Mouse (Mus musculus): ENCODE data around the gene Fpgs.
A peak's percentile ranks its signal among the peaks of the same experiment; 100 is the strongest.

The Fpgs gene

DNA sequence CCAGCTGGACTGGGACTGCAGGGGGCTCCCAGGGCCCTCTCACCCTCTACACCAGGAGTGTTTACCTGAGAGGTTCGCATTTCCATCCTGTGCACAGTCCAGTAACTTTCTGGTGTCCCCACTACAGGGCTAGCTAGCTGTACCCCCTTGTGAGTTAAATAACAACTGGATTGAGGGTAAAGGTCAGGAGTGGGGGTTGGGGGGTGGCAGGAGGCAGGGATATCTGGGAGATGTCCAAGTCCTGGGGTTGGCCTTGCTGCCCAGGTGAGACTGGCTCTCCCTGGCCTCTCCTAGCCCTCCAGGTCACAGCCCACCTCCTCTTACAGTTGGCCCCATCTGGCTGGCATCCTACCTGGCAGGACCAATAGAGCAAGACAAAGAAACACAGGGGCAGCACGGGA lies at the start of gene Fpgs:
Gene Fpgs (minus strand): TSS at position 125 of the 401 bp plus-strand sequence.
- no peak for DNase-seq (ENCODE audit: low spot score in 2 of 2)

DNA sequence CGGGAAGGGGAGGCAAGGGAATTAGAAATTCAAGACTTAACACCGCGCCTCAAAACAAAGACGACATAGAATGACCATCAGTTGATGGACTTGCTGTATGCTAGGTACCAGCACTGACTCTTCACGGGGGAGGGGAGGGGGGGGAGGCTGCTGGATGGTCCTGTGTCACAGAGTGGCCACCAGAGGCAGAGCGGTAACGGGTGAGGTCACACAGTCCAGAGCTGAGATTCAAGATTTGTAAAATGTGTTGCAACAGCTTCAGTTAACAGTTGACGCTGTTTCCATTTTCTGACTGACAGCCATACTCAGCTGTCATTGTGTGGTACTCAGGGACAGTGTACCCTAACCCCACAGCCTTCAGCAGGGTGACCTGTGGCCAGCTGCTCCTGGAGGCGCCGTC lies 48.2 kb upstream of the Fpgs start:
- no peak for DNase-seq (ENCODE audit: low spot score in 2 of 2)

DNA sequence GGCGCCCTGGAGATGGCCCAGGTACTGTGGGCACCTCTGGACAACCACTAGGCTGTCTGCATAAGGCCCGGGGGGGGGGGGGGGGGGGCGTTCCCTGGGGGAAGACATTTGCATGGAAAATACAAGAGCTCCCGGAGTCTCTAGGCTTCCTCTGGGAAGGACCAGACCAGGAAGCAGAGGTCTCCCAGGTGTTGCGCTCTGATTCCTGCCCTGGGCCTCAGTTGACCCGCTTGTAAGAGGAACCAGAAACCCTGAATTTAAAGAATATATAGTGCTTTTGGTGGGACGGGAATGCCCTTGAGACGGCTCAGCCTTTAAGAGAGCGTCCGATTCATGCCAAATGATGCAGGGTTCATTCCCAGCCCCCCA lies 47.7 kb upstream of the Fpgs start:
- DNase-seq (ENCODE audit: low spot score in 2 of 2) = no peak

DNA sequence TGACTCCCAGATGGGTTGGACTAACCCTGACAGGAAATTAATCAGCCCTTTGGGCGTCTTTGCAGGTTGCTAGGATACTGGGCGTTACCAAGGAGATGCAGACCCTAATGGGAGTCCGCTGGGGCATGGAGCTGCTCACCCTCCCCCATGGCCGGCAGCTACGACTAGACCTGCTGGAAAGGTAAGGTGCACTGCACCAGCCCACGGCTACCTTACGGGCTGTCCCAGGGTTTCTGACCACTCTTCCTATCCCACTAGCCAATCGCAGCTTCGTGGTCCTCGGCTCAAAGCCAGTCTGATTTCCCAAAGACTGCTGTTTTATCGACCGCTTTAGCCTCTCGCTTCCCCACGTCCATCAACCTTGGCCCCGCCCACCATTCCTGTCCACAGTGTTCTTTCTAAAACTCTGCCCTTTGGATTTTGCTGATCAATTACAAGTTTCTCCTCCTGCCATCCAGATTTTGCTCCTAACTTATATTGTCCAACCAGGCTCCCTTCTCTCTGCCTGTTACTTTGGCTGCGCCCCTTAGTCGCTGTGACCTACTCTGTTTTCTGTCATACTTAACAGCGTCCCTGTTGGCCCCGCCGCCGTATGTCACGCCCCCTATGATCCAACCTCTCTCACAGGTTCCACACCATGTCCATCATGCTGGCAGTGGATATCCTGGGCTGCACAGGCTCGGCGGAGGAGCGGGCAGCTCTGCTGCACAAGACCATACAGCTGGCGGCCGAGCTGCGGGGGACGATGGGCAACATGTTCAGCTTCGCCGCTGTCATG lies 47.1 kb upstream of the Fpgs start:
- peak in 1 of 2 experiments; percentile 53 for DNase-seq (ENCODE audit: low spot score in 2 of 2)

DNA sequence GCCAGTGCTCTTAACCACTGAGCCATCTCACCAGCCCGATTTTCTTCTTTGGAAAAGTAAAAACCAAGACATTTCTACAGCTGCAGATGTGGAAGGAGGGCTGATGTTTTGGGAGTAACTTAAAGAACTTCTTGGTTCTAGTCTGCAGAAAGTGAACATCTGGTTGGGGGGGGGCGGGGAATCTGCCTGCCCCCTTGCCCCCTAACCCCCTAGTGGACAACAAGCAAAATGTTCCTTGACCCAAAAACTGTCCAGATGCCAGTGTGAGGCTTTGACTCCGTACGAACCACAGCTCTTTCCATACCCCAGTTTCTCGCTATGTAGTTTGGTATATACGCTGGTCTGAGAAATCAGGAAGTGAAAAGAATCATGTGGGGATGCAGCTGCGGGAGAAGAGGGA lies 46.3 kb upstream of the Fpgs start:
- DNase-seq (ENCODE audit: low spot score in 2 of 2) = no peak

DNA sequence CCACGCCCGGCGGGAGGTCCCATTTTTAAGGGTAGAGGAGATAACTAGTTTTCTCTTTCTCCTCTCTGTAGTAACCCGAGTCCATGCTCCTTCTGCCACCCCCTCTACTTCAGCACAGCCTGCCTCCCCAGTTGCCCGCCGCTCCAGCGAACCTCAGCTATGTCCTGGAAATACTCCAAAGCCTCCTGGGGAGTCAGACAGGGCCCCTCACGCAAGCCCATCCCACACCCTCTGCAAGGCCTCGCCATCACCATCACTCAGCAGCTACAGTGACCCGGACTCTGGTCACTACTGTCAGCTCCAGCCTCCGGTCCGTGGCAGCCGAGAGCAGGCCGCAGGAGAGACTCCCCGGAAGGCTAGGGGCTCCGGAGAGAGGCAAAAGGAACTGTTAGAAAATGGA lies 45.1 kb upstream of the Fpgs start:
- no peak for DNase-seq (ENCODE audit: low spot score in 2 of 2)

DNA sequence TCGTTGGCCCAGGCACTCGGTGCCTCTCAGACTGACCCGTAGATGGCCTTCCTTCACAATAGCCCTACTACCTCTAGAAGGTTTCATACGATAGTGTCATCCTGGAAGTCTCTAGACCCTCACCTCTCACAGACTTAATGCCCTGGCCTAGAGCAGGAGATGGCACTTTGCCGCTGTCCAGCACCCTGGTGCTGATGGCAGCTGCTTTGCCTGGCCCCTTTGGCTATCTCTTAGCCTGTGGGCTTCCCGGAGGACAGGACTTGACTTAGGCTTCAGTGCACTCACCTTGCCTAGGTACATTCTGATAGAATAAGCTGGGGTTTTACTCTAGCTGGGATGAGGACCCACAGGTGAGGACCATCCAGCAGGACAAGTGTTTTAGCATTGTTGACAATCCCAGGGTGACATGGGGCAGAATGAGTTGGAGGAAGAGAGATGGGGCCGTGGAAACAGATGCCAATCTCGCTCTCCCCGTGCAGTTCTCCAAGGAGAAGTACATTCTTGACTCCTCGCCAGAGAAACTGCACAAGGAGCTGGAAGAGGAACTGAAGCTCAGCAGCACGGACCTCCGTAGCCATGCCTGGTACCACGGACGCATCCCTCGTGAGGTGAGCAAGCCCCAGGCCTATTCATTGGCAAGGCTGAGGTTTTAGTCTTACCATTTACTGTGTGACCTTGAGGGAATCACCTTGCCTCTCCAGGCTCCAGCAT lies 40.5 kb upstream of the Fpgs start:
- DNase-seq (ENCODE audit: low spot score in 2 of 2) = no peak

DNA sequence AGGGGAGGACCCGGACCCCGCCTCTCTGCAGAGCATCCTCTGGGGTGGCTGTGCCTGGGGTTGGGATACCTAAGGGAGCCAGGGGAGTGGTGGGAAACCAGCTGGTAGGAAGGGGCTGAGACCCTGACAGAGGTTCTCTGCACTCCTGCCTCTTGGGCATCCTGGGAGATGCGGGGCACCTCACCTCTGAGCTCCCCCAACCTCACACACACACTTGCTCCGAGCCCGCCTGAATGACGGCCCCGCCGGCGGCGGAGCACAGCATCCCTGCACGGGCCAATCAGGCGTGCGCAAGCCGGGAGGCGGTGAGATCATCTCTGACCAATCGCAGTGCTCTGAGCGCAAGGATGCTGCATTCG lies 38.2 kb upstream of the Fpgs start:
- no peak for DNase-seq (ENCODE audit: low spot score in 2 of 2)

DNA sequence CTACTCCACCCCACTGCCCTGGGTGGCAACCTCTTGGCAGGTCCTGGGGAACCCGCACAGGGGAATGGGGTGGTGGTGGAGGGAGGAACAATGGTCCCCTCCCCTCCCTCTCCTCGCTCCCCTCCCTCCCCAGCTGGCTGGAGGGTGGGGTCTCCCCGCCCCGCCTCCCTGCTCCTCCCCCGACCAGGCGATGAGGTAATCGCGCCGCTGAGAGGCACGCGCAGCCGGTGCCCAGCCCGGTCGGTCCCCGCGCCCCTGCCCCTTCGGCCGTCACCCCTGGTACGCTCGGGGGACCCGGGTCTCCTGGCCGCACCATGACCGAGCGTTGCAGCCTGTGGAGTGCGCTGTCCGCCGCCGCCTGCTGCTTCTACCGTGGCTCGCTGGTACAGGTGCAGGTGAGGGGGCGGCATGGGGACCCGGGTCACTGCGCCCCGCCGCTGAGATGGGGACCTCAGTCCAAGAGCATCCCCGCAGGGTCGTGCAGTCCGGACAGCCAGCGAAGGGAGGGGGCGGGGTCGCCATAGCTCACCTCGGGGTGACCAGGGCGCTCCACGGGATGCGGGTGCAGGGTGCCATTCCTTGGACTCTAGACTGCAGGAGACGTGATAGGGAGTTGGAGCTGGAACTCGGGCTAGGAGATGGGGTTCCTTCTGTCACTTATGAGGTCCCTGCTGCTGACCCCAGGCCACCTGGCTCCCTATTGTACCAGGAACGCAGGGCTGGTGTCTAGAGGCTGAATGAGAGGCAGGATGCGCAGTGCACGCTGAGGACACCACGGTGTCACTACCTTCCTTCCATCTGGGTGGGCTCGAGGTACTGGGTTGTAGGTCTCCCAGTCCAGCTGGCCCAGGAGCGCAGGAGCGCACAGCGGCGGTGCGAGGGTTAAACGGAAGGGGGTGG lies 37.6 kb upstream of the Fpgs start:
- DNase-seq (ENCODE audit: low spot score in 2 of 2) = no peak

DNA sequence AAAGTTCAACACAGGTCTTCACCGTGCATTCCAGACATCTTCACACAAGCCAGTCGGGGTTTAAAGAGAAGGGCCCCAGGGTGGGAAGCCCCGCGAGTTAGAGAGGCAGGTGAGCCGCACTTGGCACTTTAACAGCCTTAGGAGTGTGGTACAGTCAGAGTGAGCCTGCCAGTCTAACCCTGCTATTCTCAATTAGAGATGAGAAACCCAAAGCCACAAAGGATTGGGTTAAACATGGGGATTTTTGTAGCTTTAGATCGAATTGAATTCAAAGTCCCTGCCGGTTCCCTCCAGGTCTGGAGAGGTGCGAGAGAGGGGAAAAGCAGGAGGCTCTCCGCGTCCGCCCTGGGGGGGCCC lies 36.9 kb upstream of the Fpgs start, which contains the start of gene 6330409D20Rik:
Gene 6330409D20Rik (minus strand): TSS at position 101 of the 357 bp plus-strand sequence.
- no peak for DNase-seq (ENCODE audit: low spot score in 2 of 2)

DNA sequence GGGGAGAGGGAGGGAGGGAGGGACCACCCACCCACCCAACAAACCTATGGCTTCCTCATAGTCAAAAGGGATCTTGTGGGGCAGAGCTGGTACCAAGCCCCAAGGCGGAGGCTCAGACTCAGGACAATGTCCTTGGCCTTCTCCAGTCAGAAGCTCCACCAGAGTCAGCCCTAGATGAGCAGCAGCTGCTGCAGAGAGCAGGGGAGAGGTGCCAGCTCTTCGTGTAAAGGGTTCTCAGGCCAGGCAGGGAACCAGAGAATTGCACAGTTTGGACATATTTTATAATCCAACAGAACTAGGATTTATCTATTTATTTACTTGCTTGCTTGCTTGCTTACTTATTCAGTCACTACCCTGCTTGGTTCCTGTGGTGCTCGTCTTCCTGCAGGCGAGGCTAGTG lies 35.4 kb upstream of the Fpgs start:
- no peak for DNase-seq (ENCODE audit: low spot score in 2 of 2)

DNA sequence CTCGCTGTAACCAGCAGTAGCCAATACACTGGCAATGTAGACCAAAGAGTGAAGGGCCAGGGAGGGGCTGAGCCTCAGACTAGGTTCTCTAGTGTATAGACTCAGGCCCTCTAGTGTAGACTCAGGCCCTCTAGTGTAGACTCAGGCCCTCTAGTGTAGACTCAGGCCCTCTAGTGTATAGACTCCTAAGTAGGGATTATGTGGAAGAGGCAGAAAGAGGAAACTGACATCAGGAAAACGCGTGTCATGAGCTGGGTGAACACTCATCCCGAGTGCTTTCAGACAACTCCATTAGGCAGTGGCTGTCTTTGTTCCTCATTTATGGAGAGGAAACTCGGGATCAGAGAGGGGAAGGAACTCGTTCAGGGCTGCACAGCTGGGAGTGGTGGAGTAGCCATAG lies 33.1 kb upstream of the Fpgs start:
- no peak for DNase-seq (ENCODE audit: low spot score in 2 of 2)

DNA sequence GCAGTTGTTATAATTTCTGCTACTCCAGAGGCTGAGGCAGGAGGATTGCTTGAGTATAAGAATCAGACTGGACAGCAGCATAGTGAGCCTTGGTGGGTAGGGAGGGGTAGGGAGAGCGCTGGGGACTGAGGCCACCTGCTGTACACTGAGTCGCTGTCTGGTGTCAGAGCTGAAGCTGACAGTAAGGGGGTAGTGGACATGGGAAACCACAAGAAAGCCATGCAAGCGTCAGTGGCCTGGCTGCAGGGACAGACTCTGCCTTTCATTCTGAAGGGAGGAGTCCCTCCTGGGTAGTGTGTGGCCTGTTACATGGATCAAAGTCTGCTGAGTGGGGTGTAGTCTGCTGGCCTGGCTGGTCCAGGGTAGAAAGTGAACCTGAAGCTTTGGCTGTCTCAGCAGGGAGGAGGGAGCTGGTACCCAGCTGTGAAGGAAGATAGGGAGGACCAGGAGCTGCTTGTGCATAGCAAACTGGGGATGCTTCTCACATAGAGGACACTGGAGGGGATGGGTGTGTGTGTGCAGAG lies 32.4 kb upstream of the Fpgs start:
- no peak for DNase-seq (ENCODE audit: low spot score in 2 of 2)

DNA sequence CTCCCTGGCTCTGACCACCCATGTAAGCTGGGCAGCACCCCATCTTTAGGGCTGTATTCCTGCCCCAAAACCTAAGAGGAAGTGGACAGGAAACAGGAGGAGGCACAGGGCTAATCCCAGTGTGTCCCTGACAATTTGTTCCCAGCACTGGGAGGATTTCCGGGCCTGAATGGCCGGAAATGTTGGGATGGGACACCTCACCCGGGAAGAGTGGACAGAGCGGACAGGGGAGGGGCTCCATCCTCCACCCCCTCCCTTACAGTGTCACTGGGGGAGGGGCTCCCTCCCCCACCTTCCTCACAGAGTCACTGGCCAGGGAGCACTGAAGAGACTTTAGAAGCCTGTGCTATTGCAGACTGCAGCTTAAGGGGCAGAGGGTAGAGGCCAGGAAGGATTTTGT lies 31.0 kb upstream of the Fpgs start:
- no peak for DNase-seq (ENCODE audit: low spot score in 2 of 2)

DNA sequence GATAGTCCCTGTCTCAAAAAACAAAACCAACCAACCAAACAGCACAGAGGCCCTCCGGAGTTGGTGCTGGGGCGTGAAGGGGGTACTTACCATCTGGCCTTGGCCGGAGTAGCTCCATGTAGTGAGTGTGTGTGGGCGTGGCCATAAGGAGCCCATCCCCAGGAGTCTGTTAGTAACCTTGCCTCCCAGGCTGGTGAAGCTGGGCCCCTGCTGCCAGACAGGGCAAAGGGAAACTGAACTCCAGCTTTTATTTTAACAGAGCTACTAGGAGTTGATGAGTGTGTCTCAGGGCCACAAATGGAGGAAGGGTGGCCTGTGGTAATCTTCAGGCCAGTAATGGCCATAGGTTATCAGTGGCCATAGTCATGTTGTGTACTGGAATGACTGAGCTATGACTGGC lies 30.5 kb upstream of the Fpgs start:
- DNase-seq (ENCODE audit: low spot score in 2 of 2) = no peak

DNA sequence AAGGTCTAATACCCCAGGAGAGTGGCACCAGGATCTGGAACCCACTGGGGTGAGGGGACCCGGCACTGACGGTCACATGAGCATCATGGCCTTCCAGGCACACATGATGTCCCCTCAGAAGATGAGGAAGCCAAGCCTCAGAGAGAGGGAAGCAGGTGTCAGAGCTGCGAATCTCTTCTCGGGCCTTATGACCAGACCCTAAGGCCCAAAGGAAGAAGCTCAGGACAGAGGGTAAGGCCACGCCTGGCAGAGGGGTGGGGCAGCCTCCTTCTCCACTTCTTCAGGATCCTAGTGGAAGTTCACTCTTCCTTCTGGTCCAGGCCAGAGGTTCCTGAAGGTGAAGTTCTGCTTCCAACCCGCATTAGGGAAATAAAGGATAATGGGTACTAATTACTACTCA lies 28.8 kb upstream of the Fpgs start:
- no peak for DNase-seq (ENCODE audit: low spot score in 2 of 2)

DNA sequence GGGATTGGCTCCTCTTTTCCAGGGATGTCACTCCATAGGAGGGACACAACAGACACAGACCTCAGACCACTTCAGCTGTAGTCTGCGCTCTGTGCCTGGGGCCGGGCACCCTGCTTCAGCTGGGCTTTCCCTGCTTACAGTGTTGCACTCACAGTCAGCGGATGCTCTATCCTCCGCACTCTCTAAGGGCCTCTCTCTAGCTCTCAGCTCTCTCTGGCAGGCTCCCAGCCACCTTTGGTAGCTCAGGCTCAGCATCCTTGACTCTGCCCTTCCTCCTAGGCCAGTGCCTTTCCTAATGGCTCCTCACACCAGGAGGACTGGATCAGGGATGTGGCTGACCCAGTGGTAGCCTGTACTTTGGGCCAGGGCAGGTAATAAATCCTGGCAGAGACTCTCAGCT lies 28.0 kb upstream of the Fpgs start:
- DNase-seq (ENCODE audit: low spot score in 2 of 2) = no peak

DNA sequence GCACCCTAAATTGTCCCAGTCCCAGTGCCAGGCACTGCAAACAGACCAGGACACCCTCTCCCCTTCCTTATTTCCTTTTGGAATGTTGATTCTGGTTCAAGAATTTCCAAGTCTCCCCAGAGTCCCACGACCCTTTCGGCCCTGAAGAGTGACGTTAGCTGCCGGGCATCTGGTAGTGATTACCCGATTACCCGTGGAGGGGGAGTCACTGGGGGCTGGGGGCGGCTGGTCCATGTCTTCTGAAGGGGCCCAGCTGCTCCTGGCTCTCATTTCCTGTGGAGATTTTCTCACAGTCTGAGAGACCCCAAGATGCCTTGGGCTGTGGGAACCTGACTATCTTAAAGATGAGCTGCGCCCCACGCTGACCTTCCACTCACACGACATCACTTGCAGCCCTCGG lies 26.9 kb upstream of the Fpgs start:
- no peak for DNase-seq (ENCODE audit: low spot score in 2 of 2)

DNA sequence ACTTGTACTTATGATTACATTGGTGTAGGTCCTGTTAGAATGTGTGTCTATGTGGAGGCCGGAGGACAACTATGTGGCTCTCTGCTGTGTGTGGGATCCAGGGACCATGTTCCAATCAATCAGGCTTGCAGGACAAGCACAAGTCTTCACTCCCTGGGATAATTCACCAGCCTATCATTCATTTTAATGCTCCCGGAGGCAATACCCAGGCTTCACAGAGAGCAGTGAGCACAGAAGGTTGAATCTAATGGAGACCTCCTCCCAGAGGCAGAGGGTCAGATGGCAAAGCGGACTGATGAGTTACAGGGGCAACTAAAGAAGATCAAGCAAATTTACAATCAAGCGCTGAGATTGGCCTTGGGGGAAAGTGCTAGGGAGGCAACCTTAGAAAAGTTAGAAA lies 25.6 kb upstream of the Fpgs start:
- no peak for DNase-seq (ENCODE audit: low spot score in 2 of 2)

DNA sequence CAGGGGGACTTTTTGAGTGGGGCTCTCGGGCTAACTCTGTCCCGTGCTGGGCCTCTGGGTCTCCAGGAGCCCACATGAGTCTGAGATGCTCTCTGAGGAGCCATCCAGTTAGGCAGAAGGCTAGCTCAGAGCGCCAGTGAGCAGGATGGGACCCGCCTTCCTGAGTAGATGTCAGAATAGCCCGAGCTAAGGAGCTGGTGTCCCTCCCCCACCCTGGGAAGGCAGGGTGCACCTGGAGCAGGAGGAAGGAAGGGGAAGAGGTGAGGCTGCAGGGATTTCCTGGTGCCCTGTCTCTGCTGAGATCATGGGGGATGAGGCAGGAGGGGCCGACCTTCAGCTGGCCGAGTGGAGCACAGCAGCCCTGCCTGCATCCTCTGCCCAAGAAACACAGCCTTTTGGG lies 24.5 kb upstream of the Fpgs start:
- no peak for DNase-seq (ENCODE audit: low spot score in 2 of 2)

DNA sequence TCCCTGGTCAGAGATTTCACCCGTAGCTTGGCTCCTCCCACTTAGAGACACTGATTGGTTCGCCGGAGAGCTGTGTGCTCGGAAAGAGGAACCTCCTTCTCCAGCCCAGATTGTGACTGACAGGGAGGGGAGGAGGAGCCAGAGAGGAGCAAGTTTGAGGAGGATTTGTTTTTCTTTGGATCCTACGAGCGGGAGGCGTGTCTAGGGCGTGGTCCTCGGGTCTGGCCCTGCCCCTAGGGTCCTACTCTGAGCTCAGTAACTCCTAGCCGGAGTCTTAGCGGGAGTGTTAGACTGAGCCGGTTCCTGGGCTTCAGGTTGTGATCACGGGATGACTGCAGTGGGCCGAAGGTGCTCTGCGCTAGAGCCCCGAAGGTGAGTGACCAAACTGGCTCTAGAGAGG lies 23.5 kb upstream of the Fpgs start:
- peak; percentile 88 to 91 for DNase-seq (ENCODE audit: low spot score in 2 of 2)
